In the genomic region with DNA sequence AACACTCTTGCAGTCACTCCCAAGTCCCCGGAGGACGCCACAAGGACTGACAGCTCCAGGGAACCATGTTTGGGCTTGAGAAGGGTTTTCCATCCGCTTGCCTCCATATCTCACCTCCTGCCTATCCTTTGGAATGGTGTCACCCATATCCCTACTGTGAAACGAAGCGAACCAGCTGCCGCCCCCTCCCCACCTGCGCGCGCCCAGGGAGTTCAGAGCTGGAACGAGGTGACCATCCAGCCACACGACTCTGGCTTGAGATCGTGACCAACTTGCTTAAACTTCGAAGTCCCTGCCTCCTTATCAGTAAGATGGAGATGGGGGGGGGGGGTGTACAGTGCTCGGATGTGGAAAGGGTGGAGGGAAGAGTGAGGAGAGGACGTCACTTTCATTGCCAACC, we compare ENCODE assay signal across 8 mouse cellular contexts. TPM values are rescaled to one million over a fixed set of nuclear protein-coding genes. Genes with fewer than 3 reads are reported as not detected.
DNase-seq lines count a peak whose midpoint lies in the region; ATAC-seq and TF ChIP-seq lines count a peak whose summit lies in the region.

No protein-coding gene starts in this region.

- ATAC-seq in heart, embryonic 16.5 days (replicated peaks; ENCODE audit: extremely low read depth, insufficient read depth, low FRiP score) = no peak
- ATAC-seq in hindbrain, embryonic 14.5 days (ENCODE audit: low FRiP score) = no peak
- ATAC-seq in midbrain, embryonic 12.5 days (ENCODE audit: low FRiP score, low read depth) = no peak

- H3K4me1 ChIP-seq in heart, embryonic 16.5 days (ENCODE audit: control insufficient read depth, insufficient read depth, low read length) = peaks cover 21% of the 10 kb centered on the region
- H3K4me1 ChIP-seq in embryonic facial prominence, embryonic 10.5 days = peaks cover 80% of the 10 kb centered on the region
- peaks cover 31% of the 10 kb centered on the region for H3K4me1 ChIP-seq in hindbrain, embryonic 14.5 days (replicated peaks; ENCODE audit: control insufficient read depth, insufficient read depth, low read length)
- peaks cover 26% of the 10 kb centered on the region for H3K4me1 ChIP-seq in midbrain, embryonic 12.5 days
- H3K4me1 ChIP-seq in thymus, adult 2 months (replicated peaks; ENCODE audit: control insufficient read depth, insufficient read depth, low read length) = peaks cover 13% of the 10 kb centered on the region

- H3K9me3 ChIP-seq in heart, embryonic 16.5 days (replicated peaks; ENCODE audit: control insufficient read depth, low read length) = no peaks in the 10 kb centered on the region
- H3K9me3 ChIP-seq in embryonic facial prominence, embryonic 10.5 days = no peaks in the 10 kb centered on the region
- no peaks in the 10 kb centered on the region for H3K9me3 ChIP-seq in hindbrain, embryonic 14.5 days (ENCODE audit: control insufficient read depth, low read length)
- H3K9me3 ChIP-seq in midbrain, embryonic 12.5 days = no peaks in the 10 kb centered on the region

- TF ChIP-seq CTCF in thymus, adult 2 months (IDR thresholded peaks at IDR 0.05; ENCODE audit: borderline replicate concordance, control insufficient read depth, extremely low read depth, insufficient read depth, low read length, poor library complexity) = no peak

- H3K4me2 ChIP-seq in heart, embryonic 16.5 days (ENCODE audit: low read depth, low read length) = peak overlapping the region; percentile 68
- peak overlapping the region; percentile 71 for H3K4me2 ChIP-seq in hindbrain, embryonic 14.5 days (replicated peaks)
- H3K4me2 ChIP-seq in midbrain, embryonic 12.5 days (replicated peaks) = peak overlapping the region; percentile 69

- H3K4me3 ChIP-seq in heart, embryonic 16.5 days (ENCODE audit: low read length) = peak overlapping the region; percentile 48
- peak overlapping the region; percentile 56 for H3K4me3 ChIP-seq in embryonic facial prominence, embryonic 10.5 days
- peak overlapping the region; percentile 42 for H3K4me3 ChIP-seq in hindbrain, embryonic 14.5 days (replicated peaks; ENCODE audit: low read length)
- H3K4me3 ChIP-seq in midbrain, embryonic 12.5 days = peak overlapping the region; percentile 49
- H3K4me3 ChIP-seq in thymus, adult 2 months (ENCODE audit: control insufficient read depth, insufficient read depth, low read length) = no peak overlapping the region

- H3K36me3 ChIP-seq in heart, embryonic 16.5 days (ENCODE audit: control insufficient read depth, insufficient read depth) = no peaks in the 10 kb centered on the region
- H3K36me3 ChIP-seq in embryonic facial prominence, embryonic 10.5 days (replicated peaks) = no peaks in the 10 kb centered on the region
- H3K36me3 ChIP-seq in hindbrain, embryonic 14.5 days (replicated peaks; ENCODE audit: control insufficient read depth, insufficient read depth) = no peaks in the 10 kb centered on the region
- no peaks in the 10 kb centered on the region for H3K36me3 ChIP-seq in midbrain, embryonic 12.5 days
- H3K36me3 ChIP-seq in thymus, adult 2 months (ENCODE audit: control insufficient read depth, insufficient read depth, low read length) = no peaks in the 10 kb centered on the region

- under 1% methylated on average over 15 of the region's 15 CpGs for WGBS in heart, embryonic 16.5 days
- WGBS in embryonic facial prominence, embryonic 10.5 days = 2% methylated on average over 15 of the region's 15 CpGs
- 2% methylated on average over 15 of the region's 15 CpGs for WGBS in hindbrain, embryonic 14.5 days
- 2% methylated on average over 15 of the region's 15 CpGs for WGBS in midbrain, embryonic 12.5 days
- WGBS in thymus, adult 2 months = 10% methylated on average over 15 of the region's 15 CpGs

- H3K27ac ChIP-seq in heart, embryonic 16.5 days (ENCODE audit: low read length) = no peak overlapping the region
- H3K27ac ChIP-seq in embryonic facial prominence, embryonic 10.5 days (replicated peaks) = peak overlapping the region; percentile 63; the same call in 1 of the 2 replicates
- H3K27ac ChIP-seq in hindbrain, embryonic 14.5 days = no peak overlapping the region
- H3K27ac ChIP-seq in midbrain, embryonic 12.5 days (replicated peaks) = no peak overlapping the region
- H3K27ac ChIP-seq in thymus, adult 2 months (ENCODE audit: control insufficient read depth, insufficient read depth, low read length) = no peak overlapping the region

- peaks cover 85% of the 10 kb centered on the region for H3K27me3 ChIP-seq in heart, embryonic 16.5 days (ENCODE audit: control insufficient read depth, insufficient read depth, low read length)
- peaks cover 100% of the 10 kb centered on the region for H3K27me3 ChIP-seq in embryonic facial prominence, embryonic 10.5 days (replicated peaks; ENCODE audit: low read depth, poor library complexity, severe bottlenecking)
- peaks cover 53% of the 10 kb centered on the region for H3K27me3 ChIP-seq in hindbrain, embryonic 14.5 days (ENCODE audit: control insufficient read depth, insufficient read depth, low read length)
- peaks cover 99% of the 10 kb centered on the region for H3K27me3 ChIP-seq in midbrain, embryonic 12.5 days
- H3K27me3 ChIP-seq in thymus, adult 2 months (ENCODE audit: control insufficient read depth, insufficient read depth, low read length) = peaks cover 23% of the 10 kb centered on the region

- H3K9ac ChIP-seq in heart, embryonic 16.5 days (ENCODE audit: low read length) = no peak overlapping the region
- H3K9ac ChIP-seq in hindbrain, embryonic 14.5 days = peak overlapping the region; percentile 31; the same call in 1 of the 2 replicates
- H3K9ac ChIP-seq in midbrain, embryonic 12.5 days (replicated peaks) = no peak overlapping the region

- DNase-seq in heart, postnatal 10 days = no peak
- no peak for DNase-seq in embryonic facial prominence, embryonic 10.5 days (ENCODE audit: low spot score)
- DNase-seq in hindbrain, embryonic 14.5 days (ENCODE audit: low spot score) = no peak
- no peak for DNase-seq in thymus, adult 2 months
- no peak for DNase-seq in embryo, embryonic 11 days
- DNase-seq in spleen, postnatal 10 days (ENCODE audit: low spot score in 2 of 2) = no peak

- intact Hi-C loops in heart, postnatal 10 days (cut with DNase I) = loop anchor here (1.0 to 2.0 kb wide), 2 partner anchors 52 to 63 kb away; no protein-coding TSS in a partner anchor

- no peak for TF ChIP-seq POLR2A in thymus, adult 2 months (IDR thresholded peaks at IDR 0.05; ENCODE audit: control insufficient read depth, extremely low read depth, insufficient read depth, low read length, poor library complexity)

RNA-seq across cellular contexts. Expression of a gene that starts 1.9 kb away (rescaled TPM):
- 4.3 and 5.3 TPM in 2 replicates for polyA plus RNA-seq in heart, embryonic 16.5 days (2015; fragmentation: Nextera tagmentation; extraction: Ambion mirVana)
- total RNA-seq in heart, postnatal 10 days (2021) = 1 to 10 TPM; 2.7 to 4.4 TPM
- polyA plus RNA-seq in embryonic facial prominence, embryonic 10.5 days (2016; fragmentation: Nextera tagmentation; extraction: Ambion mirVana) = 21.7 and 23.5 TPM in 2 replicates
- polyA plus RNA-seq in hindbrain, embryonic 14.5 days (2014; fragmentation: Nextera tagmentation; extraction: Ambion mirVana) = 38.2 and 48.5 TPM in 2 replicates
- 21.7 and 24.0 TPM in 2 replicates for polyA plus RNA-seq in midbrain, embryonic 12.5 days (2016; fragmentation: Nextera tagmentation; extraction: Ambion mirVana)
- 6.4 and 7.0 TPM in 2 replicates for polyA plus RNA-seq in thymus, adult 2 months (2012; rRNA removed)
